Mouse (Mus musculus) MEL (cell line): ENCODE data around the gene Pemt. TPM values are rescaled to one million over a fixed set of nuclear protein-coding genes. Genes with fewer than 3 reads are reported as not detected.

Source experiments
- DNase-seq: peaks from one replicate; pipeline ENCODE4 v3.0.0; 2011; ENCODE audit warnings: low read depth, low spot score
- H3K27ac ChIP-seq: 2 replicates; pipeline ENCODE4 v1.5.1; 2012; ENCODE audit warnings: low read depth, mild to moderate bottlenecking, control low read depth, low read length, moderate library complexity; ENCODE audit not compliant: control insufficient read depth
- H3K27me3 ChIP-seq, 2 experiments: fragments of 150-350 bp in 1 of 2; sonication (generic) in 1 of 2; 2 replicates each; pipeline ENCODE4 v1.6.1; 2012; ENCODE audit warnings: low read length in 2 of 2, mild to moderate bottlenecking in 2 of 2, improper control_type of control experiment in 1 of 2, moderate library complexity in 1 of 2; ENCODE audit not compliant: insufficient read depth in 2 of 2, control insufficient read depth in 1 of 2
- H3K36me3 ChIP-seq, 2 experiments: 2 replicates each; pipeline ENCODE4 v1.6.1; 2012 to 2014; ENCODE audit warnings: low read length in 2 of 2, improper control_type of control experiment in 1 of 2, inconsistent platforms in 1 of 2, mild to moderate bottlenecking in 1 of 2; ENCODE audit not compliant: insufficient read depth in 2 of 2, control insufficient read depth in 1 of 2
- H3K4me1 ChIP-seq, 2 experiments: fragments of 150-350 bp in 1 of 2; sonication (generic) in 1 of 2; 2 replicates each; pipeline ENCODE4 v1.6.1; 2012; ENCODE audit warnings: low read length in 2 of 2, improper control_type of control experiment in 1 of 2, mild to moderate bottlenecking in 1 of 2; ENCODE audit not compliant: insufficient read depth in 2 of 2, control insufficient read depth in 1 of 2
- H3K4me3 ChIP-seq, 2 experiments: fragments of 150-350 bp in 1 of 2; sonication (generic) in 1 of 2; 2 replicates each; pipeline ENCODE4 v1.5.1; 2012; ENCODE audit warnings: low read depth in 2 of 2, low read length in 2 of 2, mild to moderate bottlenecking in 2 of 2, moderate library complexity in 2 of 2, control low read depth in 1 of 2, improper control_type of control experiment in 1 of 2; ENCODE audit not compliant: control insufficient read depth in 1 of 2, insufficient read depth in 1 of 2
- H3K79me2 ChIP-seq: 2 replicates; pipeline ENCODE4 v1.6.1; 2012; ENCODE audit warnings: mild to moderate bottlenecking, low read length, moderate library complexity; ENCODE audit not compliant: control insufficient read depth, poor library complexity, insufficient read depth
- H3K9ac ChIP-seq: 2 replicates; pipeline ENCODE4 v1.6.1; 2012; ENCODE audit warnings: low read depth, mild to moderate bottlenecking, control low read depth, low read length, moderate library complexity; ENCODE audit not compliant: control insufficient read depth, poor library complexity, severe bottlenecking
- H3K9me3 ChIP-seq: fragments of 150-350 bp; sonication (generic); replicated peaks from 2 replicates; pipeline ENCODE4 v1.6.1; 2012; ENCODE audit warnings: mild to moderate bottlenecking, low read length, improper control_type of control experiment, moderate library complexity; ENCODE audit not compliant: insufficient read depth
- BHLHE40 ChIP-seq: IDR thresholded peaks from 2 replicates; pipeline ENCODE4 v1.6.1; 2012; ENCODE audit warnings: low read depth, mild to moderate bottlenecking, inconsistent platforms, low read length, improper control_type of control experiment, borderline replicate concordance
- CHD1 ChIP-seq: IDR thresholded peaks from 2 replicates; pipeline ENCODE4 v1.6.1; 2012; ENCODE audit warnings: low read depth, mild to moderate bottlenecking, inconsistent platforms, low read length, improper control_type of control experiment
- CHD2 ChIP-seq: IDR thresholded peaks from 2 replicates; pipeline ENCODE4 v1.6.1; 2011; ENCODE audit warnings: low read length, improper control_type of control experiment
- CTCF ChIP-seq, 3 experiments: IDR thresholded peaks in 2 of 3; conservative IDR thresholded peaks in 1 of 3; 2 replicates each; pipeline ENCODE4 v1.5.1; 2011 to 2012; ENCODE audit warnings: low read length in 3 of 3, low read depth in 2 of 3, mild to moderate bottlenecking in 2 of 3, improper control_type of control experiment in 1 of 3, inconsistent platforms in 1 of 3, mixed read lengths in 1 of 3, moderate library complexity in 1 of 3; ENCODE audit not compliant: control insufficient read depth in 1 of 3, insufficient read depth in 1 of 3, poor library complexity in 1 of 3, severe bottlenecking in 1 of 3
- E2F4 ChIP-seq: IDR thresholded peaks from 2 replicates; pipeline ENCODE4 v1.6.1; 2011; ENCODE audit warnings: low read depth, low read length, improper control_type of control experiment, borderline replicate concordance
- HCFC1 ChIP-seq: IDR thresholded peaks from 2 replicates; pipeline ENCODE4 v1.6.1; 2012; ENCODE audit warnings: low read depth, mild to moderate bottlenecking, inconsistent platforms, low read length, improper control_type of control experiment, moderate library complexity
- JUND ChIP-seq: IDR thresholded peaks from 2 replicates; pipeline ENCODE4 v1.6.1; 2011; ENCODE audit warnings: low read depth, mild to moderate bottlenecking, improper control_type of control experiment, low read length
- KAT2A ChIP-seq: conservative IDR thresholded peaks from 2 replicates; pipeline ENCODE4 v1.6.1; 2012; ENCODE audit warnings: low read depth, low read length, improper control_type of control experiment, inconsistent platforms
- MXI1 ChIP-seq: IDR thresholded peaks from 2 replicates; pipeline ENCODE4 v1.6.1; 2011; ENCODE audit warnings: mild to moderate bottlenecking, low read depth, low read length, improper control_type of control experiment
- POLR2AphosphoS2 ChIP-seq: IDR thresholded peaks from 2 replicates; pipeline ENCODE4 v1.6.1; 2011; ENCODE audit warnings: low read length, improper control_type of control experiment
- RAD21 ChIP-seq: IDR thresholded peaks from 2 replicates; pipeline ENCODE4 v1.6.1; 2011; ENCODE audit warnings: mild to moderate bottlenecking, low read depth, low read length, improper control_type of control experiment
- SIN3A ChIP-seq: IDR thresholded peaks from 2 replicates; pipeline ENCODE4 v1.6.1; 2012; ENCODE audit warnings: low read length, improper control_type of control experiment, inconsistent platforms
- SMC3 ChIP-seq: IDR thresholded peaks from 2 replicates; pipeline ENCODE4 v1.6.1; 2011; ENCODE audit warnings: low read depth, low read length, improper control_type of control experiment
- USF1 ChIP-seq: IDR thresholded peaks from 2 replicates; pipeline ENCODE4 v1.6.1; 2014; ENCODE audit warnings: low read depth, mild to moderate bottlenecking, inconsistent platforms, low read length, improper control_type of control experiment, moderate library complexity
- USF2 ChIP-seq, 2 experiments: IDR thresholded peaks; 2 replicates each; pipeline ENCODE4 v1.6.1; 2011 to 2012; ENCODE audit warnings: improper control_type of control experiment in 2 of 2, low read length in 2 of 2, borderline replicate concordance in 1 of 2, inconsistent platforms in 1 of 2, low read depth in 1 of 2, mild to moderate bottlenecking in 1 of 2; ENCODE audit not compliant: insufficient read depth in 1 of 2
- ZC3H11A ChIP-seq: IDR thresholded peaks from 2 replicates; pipeline ENCODE4 v1.6.1; 2012; ENCODE audit warnings: low read depth, mild to moderate bottlenecking, inconsistent platforms, low read length, improper control_type of control experiment
- polyA plus RNA-seq, 2 experiments: library from polyadenylated mRNA; stranded (reverse) in 1 of 2; unstranded in 1 of 2; fragments of >175 nt in 1 of 2; fragments of >200 nt in 1 of 2; gene quantifications; 2 replicates each; pipeline versions ENCODE4 v1.2.1 to v1.2.4; 2012; ENCODE audit warnings: low replicate concordance in 2 of 2, low read depth in 1 of 2; ENCODE audit not compliant: insufficient read length in 2 of 2, insufficient read depth in 1 of 2, missing spikeins in 1 of 2
- total RNA-seq: library from RNA; depleted of rRNA; stranded (reverse); fragments of 300-350 nt; gene quantifications from 2 replicates; pipeline ENCODE4 v1.2.3, GENCODE M21; 2012

Gene Pemt
- total and polyA plus RNA-seq, 3 experiments, result 26.1 to 27.9 TPM; not detected in 1

GRCm38 (mm10) chr11:60084589-60084988, 38.3 kb upstream of the Pemt start (continued):
- no peak for TF ChIP-seq JUND
- no peak for TF ChIP-seq CHD1
- TF ChIP-seq POLR2AphosphoS2, result no peak
- TF ChIP-seq USF2 (IDR thresholded peaks at IDR 0.05; ENCODE audit: borderline replicate concordance in 1 of 2, insufficient read depth in 1 of 2, low read depth in 1 of 2, low read length in 2 of 2), result no peak
- no peak for TF ChIP-seq HCFC1

- 0 out of 4 replicates have a peak, but pooled peaks cover 0 to under 1% of the 10 kb centered on the region in 2 experiments for H3K27me3 ChIP-seq
- H3K9ac ChIP-seq, result no peak overlapping the region
- no peak overlapping the region for H3K4me3 ChIP-seq
- no peaks in the 10 kb centered on the region for H3K79me2 ChIP-seq
- no peaks in the 10 kb centered on the region for H3K9me3 ChIP-seq
- peak; percentile 91 for DNase-seq
- H3K27ac ChIP-seq, result no peak overlapping the region
- no peaks in the 10 kb centered on the region for H3K4me1 ChIP-seq
- H3K36me3 ChIP-seq, result no peaks in the 10 kb centered on the region
- TF ChIP-seq E2F4 (no peak), RAD21 (peak; percentile 96), CTCF (IDR thresholded peaks at IDR 0.05 in 2 of 3, conservative IDR thresholded peaks at IDR 0.05 in 1 of 3; ENCODE audit: control insufficient read depth in 1 of 3, insufficient read depth in 1 of 3, low read depth in 2 of 3, low read length in 3 of 3, poor library complexity in 1 of 3, severe bottlenecking in 1 of 3) (peak; percentile 54 to 97 (median 89); a peak in 5 of 6 replicates), USF1 (peak; percentile 66), SIN3A (peak; percentile 64; the same call in 1 of the 2 replicates), BHLHE40 (0 out of 2 replicates have a peak, but pooled peaks have one; percentile 15), ZC3H11A (peak; percentile 95), KAT2A (no peak), SMC3 (peak; percentile 94), JUND (peak; percentile 17; the same call in 1 of the 2 replicates)
- TF ChIP-seq, all 39 proteins: peak for 8
These were observed 30.5 kb upstream of the Pemt start for GRCm38 (mm10) chr11:60076790-60077189.

- H3K4me3 ChIP-seq, result no peak overlapping the region
- TF ChIP-seq MXI1 (no peak), CHD2 (no peak)
- H3K9ac ChIP-seq, result no peak overlapping the region
- H3K79me2 ChIP-seq, result no peaks in the 10 kb centered on the region
- no peak for DNase-seq
- no peaks in the 10 kb centered on the region for H3K27me3 ChIP-seq
- peaks cover 0 to 3% of the 10 kb centered on the region in 2 experiments; a peak in 2 of 4 replicates for H3K36me3 ChIP-seq
- peaks cover 3 to 5% of the 10 kb centered on the region in 2 experiments for H3K4me1 ChIP-seq
- H3K9me3 ChIP-seq, result no peaks in the 10 kb centered on the region
- H3K27ac ChIP-seq, result no peak overlapping the region
These were observed 29.9 kb upstream of the Pemt start for GRCm38 (mm10) chr11:60076183-60076582.
